Mouse (Mus musculus): ENCODE results near the gene Gpr149.

GRCm38 (mm10) chr3:62604973-62605372 is at the start of gene Gpr149:
- TF ChIP-seq TCF12 (IDR thresholded peaks at IDR 0.05; ENCODE audit: low read depth, low read length), result no peak
- TF ChIP-seq UBTF (IDR thresholded peaks at IDR 0.05; ENCODE audit: low read depth, low read length), result no peak
- TF ChIP-seq POLR2A (IDR thresholded peaks at IDR 0.05; ENCODE audit: low read depth, low read length), result no peak
- no peak for TF ChIP-seq CTCF (conservative IDR thresholded peaks at IDR 0.05 in 1 of 2, IDR thresholded peaks at IDR 0.05 in 1 of 2; ENCODE audit: low read depth in 2 of 2, low read length in 2 of 2)
- no peak for TF ChIP-seq CHD1 (IDR thresholded peaks at IDR 0.05; ENCODE audit: low read depth, low read length)
- no peak for TF ChIP-seq RAD21 (IDR thresholded peaks at IDR 0.05; ENCODE audit: low read depth, low read length)
- no peak for TF ChIP-seq ZC3H11A (IDR thresholded peaks at IDR 0.05; ENCODE audit: low read depth, low read length)
- TF ChIP-seq HCFC1 (IDR thresholded peaks at IDR 0.05; ENCODE audit: low read depth, low read length), result no peak
- TF ChIP-seq POLR2AphosphoS2 (IDR thresholded peaks at IDR 0.05; ENCODE audit: low read depth, low read length), result no peak
- no peak for TF ChIP-seq USF2 (conservative IDR thresholded peaks at IDR 0.05; ENCODE audit: low read depth, low read length)
- TF ChIP-seq EP300 (IDR thresholded peaks at IDR 0.05; ENCODE audit: low read length), result no peak
- no peak for TF ChIP-seq KAT2A (IDR thresholded peaks at IDR 0.05; ENCODE audit: insufficient replicate concordance, low read length)

Measured in CH12.LX (cell line).